ENCODE assay signal across 22 mouse cellular contexts in genomic region chr19:22682238-22682637, GRCm38 (mm10).
DNase-seq lines count a peak whose midpoint lies in the region; ATAC-seq lines count a peak whose summit lies in the region.
"Had no signal": no experiment of that assay in that cellular context is flagged by ENCODE, and none has a peak within 500 bp of the region (broad histone marks: within the 10 kb centered on the region; RNA-seq: fewer than 3 reads in every experiment).

No protein-coding gene starts in this region.

- no peak overlapping the region for H3K4me3 ChIP-seq in limb, embryonic 11.5 days (ENCODE audit: low read depth, low read length)
- no peak overlapping the region for H3K4me3 ChIP-seq in limb, embryonic 10.5 days
- no peak overlapping the region for H3K4me3 ChIP-seq in limb, embryonic 12.5 days (replicated peaks)
- H3K4me3 ChIP-seq in limb, embryonic 13.5 days, result no peak overlapping the region
- no peak overlapping the region for H3K4me3 ChIP-seq in midbrain, embryonic 14.5 days (replicated peaks; ENCODE audit: low read depth, low read length)

- no peaks in the 10 kb centered on the region for H3K36me3 ChIP-seq in limb, embryonic 11.5 days (ENCODE audit: control insufficient read depth, insufficient read depth, low read length)
- H3K36me3 ChIP-seq in limb, embryonic 10.5 days, result no peaks in the 10 kb centered on the region
- H3K36me3 ChIP-seq in limb, embryonic 12.5 days, result no peaks in the 10 kb centered on the region
- H3K36me3 ChIP-seq in limb, embryonic 13.5 days, result no peaks in the 10 kb centered on the region
- H3K36me3 ChIP-seq in midbrain, embryonic 14.5 days (ENCODE audit: control insufficient read depth, insufficient read depth, low read length), result no peaks in the 10 kb centered on the region
- H3K36me3 ChIP-seq: G1E had no signal

- no peak overlapping the region for H3K4me2 ChIP-seq in limb, embryonic 11.5 days (ENCODE audit: low read depth, severe bottlenecking)
- H3K4me2 ChIP-seq in limb, embryonic 12.5 days, result no peak overlapping the region
- no peak overlapping the region for H3K4me2 ChIP-seq in limb, embryonic 13.5 days (replicated peaks)
- H3K4me2 ChIP-seq in midbrain, embryonic 14.5 days (ENCODE audit: low read length), result no peak overlapping the region

- H3K9ac ChIP-seq in limb, embryonic 11.5 days (ENCODE audit: low read length), result no peak overlapping the region
- H3K9ac ChIP-seq in limb, embryonic 12.5 days (replicated peaks), result no peak overlapping the region
- no peak overlapping the region for H3K9ac ChIP-seq in limb, embryonic 13.5 days
- H3K9ac ChIP-seq in midbrain, embryonic 14.5 days (replicated peaks; ENCODE audit: low read length), result no peak overlapping the region

- WGBS in limb, embryonic 11.5 days, result 54% methylated on average over 6 of the region's 6 CpGs
- WGBS in limb, embryonic 10.5 days, result 86% methylated on average over 6 of the region's 6 CpGs
- WGBS in limb, embryonic 12.5 days, result 34% methylated on average over 6 of the region's 6 CpGs
- WGBS in limb, embryonic 13.5 days, result 29% methylated on average over 6 of the region's 6 CpGs
- 94% methylated on average over 6 of the region's 6 CpGs for WGBS in midbrain, embryonic 14.5 days

- H3K27me3 ChIP-seq in limb, embryonic 11.5 days (ENCODE audit: control insufficient read depth, insufficient read depth, low read length), result no peaks in the 10 kb centered on the region
- no peaks in the 10 kb centered on the region for H3K27me3 ChIP-seq in limb, embryonic 10.5 days (ENCODE audit: low read depth, poor library complexity, severe bottlenecking)
- H3K27me3 ChIP-seq in limb, embryonic 12.5 days, result no peaks in the 10 kb centered on the region
- no peaks in the 10 kb centered on the region for H3K27me3 ChIP-seq in limb, embryonic 13.5 days
- H3K27me3 ChIP-seq in midbrain, embryonic 14.5 days (ENCODE audit: control insufficient read depth, insufficient read depth, low read length), result no peaks in the 10 kb centered on the region
- H3K27me3 ChIP-seq: CH12.LX, Patski had no signal

- DNase-seq in limb, embryonic 11.5 days (ENCODE audit: low spot score), result no peak
- no peak for DNase-seq in limb, embryonic 10.5 days (ENCODE audit: low spot score)
- DNase-seq in forelimb bud, embryonic 11.5 days (ENCODE audit: low read depth, low spot score), result peak; percentile 60
- DNase-seq in cerebellum, postnatal 14 days, result no peak
- no peak for DNase-seq in midbrain, embryonic 14.5 days
- no peak for DNase-seq in lung, postnatal 36 days
- DNase-seq: adrenal gland, adult 2 months; adrenal gland, adult 8-10 months; adrenal gland, postnatal 10 days; adrenal gland, postnatal 14 days; adrenal gland, postnatal 25 days; adrenal gland, postnatal 36 days; B cell, adult 2 months; cerebellum, adult 11 months; cerebellum, adult 11-12 months had no signal

- no peaks in the 10 kb centered on the region for H3K4me1 ChIP-seq in limb, embryonic 11.5 days (ENCODE audit: control insufficient read depth, insufficient read depth, low read length)
- peaks cover 6% of the 10 kb centered on the region; the same call in 1 of the 2 replicates for H3K4me1 ChIP-seq in limb, embryonic 10.5 days
- peaks cover 6% of the 10 kb centered on the region; the same call in 1 of the 2 replicates for H3K4me1 ChIP-seq in limb, embryonic 12.5 days (replicated peaks)
- H3K4me1 ChIP-seq in limb, embryonic 13.5 days, result peaks cover 9% of the 10 kb centered on the region; the same call in 1 of the 2 replicates
- H3K4me1 ChIP-seq in midbrain, embryonic 14.5 days (ENCODE audit: control insufficient read depth, insufficient read depth, low read length), result 0 out of 2 replicates have a peak, but pooled peaks cover 2% of the 10 kb centered on the region

- H3K9me3 ChIP-seq in limb, embryonic 11.5 days (ENCODE audit: control insufficient read depth, low read length), result no peaks in the 10 kb centered on the region
- H3K9me3 ChIP-seq in limb, embryonic 10.5 days (replicated peaks), result no peaks in the 10 kb centered on the region
- H3K9me3 ChIP-seq in limb, embryonic 12.5 days, result no peaks in the 10 kb centered on the region
- H3K9me3 ChIP-seq in limb, embryonic 13.5 days, result no peaks in the 10 kb centered on the region
- no peaks in the 10 kb centered on the region for H3K9me3 ChIP-seq in midbrain, embryonic 14.5 days (ENCODE audit: control insufficient read depth, low read length)
- H3K9me3 ChIP-seq: G1E had no signal

- 0 out of 2 replicates have a peak, but pooled peaks have one; percentile 35 for ATAC-seq in limb, embryonic 11.5 days (ENCODE audit: insufficient number of reproducible peaks, low FRiP score, low TSS enrichment, low read depth)
- ATAC-seq in limb, embryonic 12.5 days (ENCODE audit: insufficient number of reproducible peaks, insufficient read depth, low FRiP score, low TSS enrichment, low read depth), result peak; percentile 72
- peak; percentile 75 for ATAC-seq in limb, embryonic 13.5 days (ENCODE audit: low FRiP score, low read depth)
- no peak for ATAC-seq in midbrain, embryonic 14.5 days (ENCODE audit: low FRiP score, low TSS enrichment)
- ATAC-seq: activated CD4-positive, CD25-positive, alpha-beta regulatory T cell, adult 4 months; CD4-positive, CD25-positive, alpha-beta regulatory T cell, adult 4 months; Patski had no signal

- H3K27ac ChIP-seq in limb, embryonic 11.5 days (replicated peaks; ENCODE audit: low read depth, low read length), result no peak overlapping the region
- H3K27ac ChIP-seq in limb, embryonic 10.5 days, result no peak overlapping the region
- H3K27ac ChIP-seq in limb, embryonic 12.5 days, result no peak overlapping the region
- H3K27ac ChIP-seq in limb, embryonic 13.5 days, result peak overlapping the region; percentile 22; the same call in 1 of the 2 replicates
- no peak overlapping the region for H3K27ac ChIP-seq in midbrain, embryonic 14.5 days (replicated peaks; ENCODE audit: low read depth, low read length)
